Mouse (Mus musculus) liver (tissue): ENCODE measurements at regions not wholly inside any gene's neighbourhood (a gene's known extent, or its start where the extent isn't known, plus 50 kb on each side); places are given as distances from the start of the nearest gene placed in this dataset.

Experiments used
- DNase-seq: peaks from one replicate; pipeline ENCODE4 v3.0.0-alpha.2; 2020; ENCODE audit warnings: mixed read lengths

DNA sequence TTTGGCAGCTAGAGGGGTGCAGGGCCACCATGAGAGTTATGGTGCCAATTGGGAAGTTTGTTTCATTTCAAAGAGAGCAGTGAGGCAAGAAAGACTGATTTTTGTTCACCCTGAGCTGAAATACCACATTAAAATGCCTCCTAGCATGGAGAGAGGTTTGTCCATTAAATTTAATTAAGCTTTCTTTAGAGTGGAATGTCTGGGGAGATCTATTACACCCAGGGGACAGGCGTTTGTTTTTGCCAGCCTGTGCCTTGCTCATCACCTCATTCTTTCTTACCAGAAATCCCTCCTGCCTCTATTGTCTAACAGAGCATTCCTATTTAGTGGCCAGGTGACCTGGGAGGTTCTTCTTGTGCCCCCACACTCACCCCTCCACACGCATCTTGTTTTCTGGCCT lies 55.2 kb upstream of the Rcn1 start:
- DNase-seq = no peak

DNA sequence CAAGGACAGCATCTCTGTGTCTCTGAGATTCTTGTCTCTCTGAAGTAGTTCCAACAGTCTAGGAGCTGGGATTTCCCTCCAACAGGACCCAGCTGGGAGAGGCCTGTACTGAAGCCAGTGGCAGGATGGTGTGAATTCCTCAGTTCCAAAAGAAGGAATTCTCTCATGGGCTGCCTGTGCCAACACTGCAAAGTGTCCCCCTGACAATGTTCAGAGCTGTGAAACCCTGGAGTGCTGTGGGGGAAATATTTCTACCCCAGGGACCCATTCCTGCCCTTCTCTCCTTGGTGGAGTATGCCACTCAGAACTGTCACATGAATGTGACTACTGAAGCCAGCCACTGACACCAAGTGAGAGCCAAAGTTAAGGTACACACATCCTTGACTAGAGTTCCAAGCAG lies 55.7 kb upstream of the Rcn1 start:
- DNase-seq = no peak

DNA sequence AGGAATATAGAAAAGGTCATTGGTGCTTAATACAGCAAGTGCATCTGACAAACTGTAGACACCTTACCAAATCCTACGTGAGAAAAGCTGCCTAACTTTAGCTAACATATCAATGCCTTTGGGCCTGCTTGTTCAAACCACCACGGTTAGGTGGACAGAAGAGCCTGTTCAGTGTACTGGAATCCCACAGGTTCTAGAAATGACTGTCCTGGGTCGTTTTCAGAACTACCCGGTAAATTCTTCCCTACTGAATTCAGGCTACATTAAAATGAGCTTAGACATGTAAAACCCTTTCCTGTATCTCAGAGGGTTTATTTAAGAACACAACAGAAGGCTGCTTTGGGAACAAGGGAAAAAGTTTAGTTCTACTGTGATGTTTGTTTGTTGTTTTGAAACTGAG lies 59.5 kb upstream of the Rcn1 start:
- no peak for DNase-seq

DNA sequence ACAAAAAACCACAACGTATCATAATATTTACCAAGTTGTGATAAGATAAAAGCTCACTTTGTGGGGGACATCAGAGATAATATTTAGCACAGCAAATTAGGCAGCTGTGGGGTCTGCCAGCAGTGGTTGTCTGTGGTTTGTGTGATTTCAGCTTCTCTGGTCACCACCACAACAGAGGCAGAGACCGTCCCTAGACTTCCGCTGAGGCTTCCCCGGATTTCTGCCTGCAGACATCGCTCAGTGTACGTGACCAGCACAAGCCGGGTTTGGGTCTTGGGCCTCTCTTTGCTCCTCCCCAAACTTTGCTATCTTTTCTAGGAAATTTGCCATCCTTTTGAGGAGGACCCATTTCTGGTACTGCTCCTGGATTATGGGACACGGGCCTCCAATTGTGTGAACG lies 60.4 kb upstream of the Rcn1 start:
- DNase-seq = no peak

DNA sequence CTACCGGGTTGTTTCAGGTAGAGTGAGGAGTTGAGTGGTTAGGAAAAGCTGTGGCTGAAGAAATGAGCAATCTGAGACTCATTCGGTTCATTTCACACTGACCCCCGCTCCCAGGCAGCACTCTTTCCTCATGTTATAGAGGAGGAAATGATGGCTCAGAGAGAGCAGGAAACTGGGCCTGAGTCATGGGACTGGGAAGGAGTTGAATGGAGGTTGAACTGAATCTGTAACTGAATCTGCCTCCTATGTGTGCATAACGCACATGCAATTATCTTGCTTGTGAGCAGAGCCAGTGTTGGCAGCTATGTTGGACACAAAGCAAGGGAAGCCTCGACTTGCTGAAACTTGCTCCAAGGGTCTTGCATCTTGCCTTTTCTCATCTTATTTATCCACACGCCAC lies 66.5 kb upstream of the Rcn1 start:
- no peak for DNase-seq

DNA sequence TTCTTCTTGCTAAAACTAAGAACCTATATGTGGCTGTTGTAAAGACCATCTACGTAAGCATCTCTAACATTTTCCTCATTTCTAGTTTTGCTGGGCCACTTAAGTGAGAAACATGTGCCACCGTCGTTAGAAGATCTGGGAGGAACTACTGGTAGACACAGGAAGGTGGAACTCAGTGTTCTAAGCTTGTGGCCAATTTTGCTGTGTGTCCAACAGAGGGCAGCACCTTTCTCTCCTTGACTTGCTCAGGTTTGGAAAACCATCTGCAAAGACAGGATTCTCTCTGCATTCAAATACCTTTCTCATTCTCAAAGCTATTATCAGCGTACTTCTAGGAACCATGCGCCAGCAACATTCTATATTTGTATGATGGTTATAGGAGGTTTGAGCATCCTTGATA lies 69.8 kb upstream of the Rcn1 start:
- peak; percentile 14 for DNase-seq

DNA sequence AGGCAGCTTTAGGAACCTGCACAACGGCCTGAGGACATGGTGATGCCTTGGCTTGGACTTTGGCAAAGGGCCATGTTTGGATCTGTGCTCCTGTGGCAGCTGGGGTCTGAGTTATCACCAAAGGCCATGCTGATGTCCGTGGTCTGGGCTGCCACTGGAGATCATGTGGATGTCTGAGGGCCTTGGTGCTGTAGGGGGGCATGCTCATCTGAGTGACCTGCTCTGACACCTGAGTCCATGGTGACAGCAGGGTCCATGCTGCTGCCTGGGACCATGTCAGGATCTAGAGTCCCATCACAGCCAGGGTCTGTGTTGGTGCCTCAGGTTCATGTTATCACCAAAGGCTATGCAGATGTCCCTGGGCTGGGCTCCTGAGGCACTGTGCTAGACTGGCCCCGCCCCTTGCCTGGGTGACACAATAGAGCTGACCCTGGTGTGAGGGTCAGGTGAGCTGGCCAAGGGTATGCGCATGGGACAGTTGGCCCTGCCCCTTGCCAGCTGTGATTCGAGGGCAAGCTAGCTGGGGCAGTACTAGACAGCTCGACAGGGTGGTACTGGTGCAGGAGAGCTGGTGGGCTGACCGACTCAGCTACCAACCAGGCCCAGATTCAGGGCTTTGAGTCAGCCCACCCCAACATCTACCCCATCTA lies 77.0 kb upstream of the Rcn1 start:
- no peak for DNase-seq

DNA sequence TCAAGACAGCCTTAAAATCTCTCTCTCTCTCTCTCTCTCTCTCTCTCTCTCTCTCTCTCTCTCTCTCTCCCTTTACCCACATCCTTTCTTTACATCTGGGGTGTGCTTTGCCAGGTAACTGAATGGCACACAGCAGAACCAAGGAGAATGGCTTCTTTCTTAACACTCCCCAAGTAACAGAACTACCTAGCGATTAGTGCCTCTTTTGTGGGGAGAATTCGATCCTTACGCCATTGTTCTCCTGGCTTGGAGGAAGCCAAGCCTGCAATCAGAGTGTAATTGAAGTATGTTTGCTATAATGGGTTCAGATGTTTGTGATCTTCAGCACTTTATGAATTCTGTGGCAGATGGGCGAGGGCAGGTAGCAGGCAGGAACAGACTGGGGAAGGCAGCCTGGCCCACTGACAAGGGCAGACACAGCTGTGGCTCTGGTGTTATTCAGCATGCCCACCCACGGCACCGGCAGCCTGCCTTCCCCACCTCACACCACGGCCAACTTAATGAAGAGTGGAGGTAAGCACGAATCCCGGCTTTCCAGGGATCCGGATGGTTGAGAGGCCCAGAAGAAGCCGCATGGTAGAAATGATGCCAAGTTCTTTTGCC lies 83.0 kb upstream of the Rcn1 start:
- DNase-seq = no peak

DNA sequence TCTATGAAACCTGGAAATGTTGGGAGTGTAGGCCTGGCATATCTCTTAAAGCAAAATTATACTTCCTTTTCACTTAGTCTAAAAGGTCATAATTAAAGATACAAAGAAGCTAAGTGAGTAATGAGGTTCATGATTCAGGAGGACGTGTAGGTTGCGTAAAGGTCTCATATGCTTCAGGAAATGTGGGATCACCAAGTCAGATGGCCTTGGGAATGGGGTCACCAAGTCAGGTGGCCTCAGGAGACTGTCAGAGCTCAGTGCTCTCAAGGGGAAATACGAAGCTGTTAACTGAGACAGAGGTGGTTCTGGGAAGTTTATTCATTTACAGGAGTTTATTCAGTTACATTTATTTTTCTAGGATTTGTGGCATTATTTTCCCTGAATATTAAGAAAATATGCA lies 85.4 kb upstream of the Rcn1 start:
- DNase-seq = no peak

DNA sequence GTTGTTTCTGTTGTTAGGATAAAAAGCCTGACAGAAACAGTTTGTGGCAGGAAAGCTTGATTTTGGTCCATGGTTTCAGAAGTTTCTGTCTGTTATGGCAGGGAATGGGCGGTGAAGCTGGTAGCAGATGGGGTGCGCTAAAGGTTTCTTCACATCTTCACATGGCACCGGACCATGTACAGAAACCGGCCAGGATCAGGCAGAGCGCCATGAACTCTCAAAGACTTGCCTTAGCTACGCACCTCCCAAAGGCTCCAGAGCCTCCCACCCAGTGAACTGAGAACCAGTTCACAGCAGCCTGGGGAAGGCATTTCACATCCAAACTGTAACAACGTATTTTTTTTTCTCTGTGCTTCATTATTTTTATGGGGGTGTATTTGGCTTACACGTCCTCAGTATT lies 86.2 kb upstream of the Rcn1 start:
- DNase-seq = no peak

DNA sequence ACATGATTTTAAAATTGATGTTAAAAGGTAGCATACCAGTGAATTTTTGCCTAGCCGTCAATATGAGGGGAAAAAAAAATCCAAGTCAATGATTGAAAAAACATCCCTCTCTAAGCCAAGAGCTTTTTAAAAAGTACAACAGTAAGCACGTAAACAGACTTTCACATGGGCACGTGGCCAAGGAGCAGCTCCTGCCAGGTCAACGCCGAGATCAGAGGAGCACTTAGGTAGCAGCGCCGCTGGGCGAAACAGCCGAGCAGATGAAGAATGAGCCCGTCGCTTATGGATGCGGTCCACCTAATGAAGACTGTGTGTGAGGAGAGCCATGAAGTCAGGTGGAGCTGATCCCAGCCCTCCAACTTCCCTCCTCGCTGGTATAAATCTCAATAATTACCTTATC lies 96.7 kb upstream of the Rcn1 start:
- DNase-seq = no peak

DNA sequence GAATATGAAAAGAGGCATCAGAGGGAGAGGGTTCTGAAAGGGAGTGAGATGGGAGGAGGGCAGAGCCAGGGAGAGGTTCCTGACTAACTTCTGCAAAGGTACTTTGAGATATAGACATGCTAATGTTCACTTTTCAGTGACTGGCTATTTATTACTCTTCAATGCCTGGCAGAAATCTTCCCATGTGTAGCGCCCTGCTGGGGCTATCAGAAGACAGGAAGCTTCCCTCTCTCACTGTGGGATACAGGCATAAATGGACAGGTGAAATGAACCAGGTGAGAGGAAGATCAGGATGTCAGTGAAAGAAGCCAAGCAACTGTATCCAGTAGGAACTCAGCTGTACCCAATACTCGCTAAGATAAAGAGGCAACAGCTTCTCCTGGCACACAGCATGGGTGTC lies 105.1 kb upstream of the Rcn1 start:
- no peak for DNase-seq

DNA sequence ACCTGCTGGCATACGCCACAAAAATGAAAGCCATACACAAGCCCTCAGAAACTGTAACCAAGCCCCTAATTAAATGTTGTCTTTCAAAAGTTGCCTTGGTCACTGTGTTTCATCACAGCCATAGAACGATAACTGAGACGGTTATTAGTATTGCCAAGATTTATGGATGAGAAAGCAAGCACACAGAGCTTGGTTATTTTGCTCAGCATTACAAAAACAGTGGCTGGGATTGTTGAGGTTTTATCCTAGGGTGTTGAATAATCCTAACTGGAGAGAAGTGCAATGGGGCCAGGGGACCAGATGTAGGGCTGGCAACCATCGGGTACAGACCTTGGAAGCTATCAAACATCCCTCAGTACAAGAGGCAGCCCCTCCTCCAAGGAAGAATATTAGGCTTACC lies 106.4 kb upstream of the Rcn1 start:
- no peak for DNase-seq

DNA sequence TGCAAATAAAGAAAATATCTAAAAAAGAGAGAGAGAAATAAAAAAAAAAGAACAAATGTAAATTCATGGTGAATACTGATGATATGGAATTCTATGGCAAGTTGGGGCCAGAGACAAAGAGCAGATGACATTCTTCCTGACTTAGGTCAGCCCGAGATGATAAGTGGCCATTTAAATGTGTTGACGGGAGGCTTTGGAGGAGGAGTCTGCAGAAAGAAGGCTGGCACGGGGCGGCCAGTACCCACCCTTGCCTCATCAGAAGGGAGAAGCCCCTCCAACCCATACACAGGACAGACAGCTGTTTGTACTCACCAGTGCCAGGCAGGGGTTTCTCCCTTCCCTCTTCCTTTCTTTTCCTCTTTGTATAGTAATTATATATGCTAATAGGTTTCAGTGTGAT lies 108.0 kb upstream of the Rcn1 start:
- DNase-seq = no peak

DNA sequence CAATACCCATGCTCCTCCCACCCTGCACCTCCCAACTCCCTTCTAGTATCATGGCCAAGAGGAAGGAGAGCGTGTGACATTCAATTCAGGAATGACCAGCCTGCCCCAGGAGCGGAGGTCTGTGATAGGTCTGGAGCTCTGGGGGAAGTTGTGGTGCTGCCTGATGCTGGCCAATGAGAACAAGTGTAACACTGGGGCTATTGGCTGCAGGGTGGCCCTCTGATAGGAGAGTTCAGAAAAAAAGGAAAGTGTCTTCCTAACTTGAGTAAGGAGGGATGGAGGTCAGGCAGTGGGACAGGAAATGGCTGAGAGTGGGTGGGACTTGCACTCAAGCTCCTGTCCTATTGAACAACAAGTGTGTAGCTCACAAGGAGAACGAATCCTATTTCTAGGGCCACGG lies 111.7 kb upstream of the Rcn1 start:
- DNase-seq = no peak

DNA sequence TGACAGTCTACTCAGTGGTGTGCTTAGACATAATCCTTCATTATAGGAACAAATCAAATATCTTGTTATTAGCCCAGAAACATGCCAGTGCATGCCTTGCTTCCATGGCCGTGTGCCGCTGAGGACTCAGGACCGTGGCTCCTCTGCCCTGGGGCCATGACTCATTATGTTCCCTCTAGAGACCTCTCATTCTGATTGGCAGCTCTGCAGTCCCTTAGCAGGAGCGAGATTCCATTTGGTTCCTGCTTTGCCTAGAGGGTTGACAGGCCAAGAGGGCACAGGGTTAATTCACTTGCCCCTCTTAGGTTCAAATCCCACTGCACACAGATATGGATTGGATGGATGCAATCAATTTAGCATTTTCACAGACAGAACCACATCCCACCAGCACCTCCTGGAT lies 112.6 kb upstream of the Rcn1 start:
- no peak for DNase-seq

DNA sequence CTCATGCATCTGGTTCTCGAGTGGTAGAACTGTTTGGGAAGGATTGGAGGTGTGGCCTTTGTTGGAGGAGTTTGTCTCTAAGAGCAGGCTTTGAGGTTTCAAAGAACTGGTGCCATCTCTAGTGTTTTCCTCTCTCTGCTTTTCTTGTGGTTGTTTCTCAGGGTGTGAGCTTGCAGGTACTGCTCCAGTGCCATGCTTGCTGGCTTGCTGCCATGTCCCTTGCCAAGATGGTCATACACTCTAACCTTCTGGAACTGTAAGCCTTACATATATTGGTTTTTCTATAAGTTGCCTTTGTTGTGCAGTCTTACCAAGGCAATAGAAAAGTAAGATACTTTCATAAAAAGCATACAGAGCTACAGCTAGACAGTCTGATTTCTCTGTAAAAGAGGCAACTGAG lies 115.1 kb upstream of the Rcn1 start:
- DNase-seq = no peak

DNA sequence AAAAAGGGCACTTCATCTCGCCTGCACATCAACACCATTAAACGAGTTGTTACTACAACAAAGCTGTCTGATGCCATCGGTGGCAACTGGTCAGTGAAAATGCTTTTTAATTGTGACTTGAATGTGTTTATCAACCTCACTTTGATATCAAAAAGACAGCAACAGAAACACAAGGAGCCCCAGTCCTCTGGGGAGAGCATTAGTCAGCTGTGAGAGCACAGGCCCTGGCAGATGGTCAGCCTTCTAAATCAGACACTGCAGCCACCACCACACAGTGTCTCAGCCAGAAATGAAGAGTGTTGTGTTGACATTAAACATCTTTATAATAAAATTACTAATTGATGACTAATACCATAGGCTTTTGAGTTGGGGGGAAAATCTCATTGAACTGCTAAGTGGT lies 115.8 kb upstream of the Rcn1 start:
- DNase-seq = no peak

DNA sequence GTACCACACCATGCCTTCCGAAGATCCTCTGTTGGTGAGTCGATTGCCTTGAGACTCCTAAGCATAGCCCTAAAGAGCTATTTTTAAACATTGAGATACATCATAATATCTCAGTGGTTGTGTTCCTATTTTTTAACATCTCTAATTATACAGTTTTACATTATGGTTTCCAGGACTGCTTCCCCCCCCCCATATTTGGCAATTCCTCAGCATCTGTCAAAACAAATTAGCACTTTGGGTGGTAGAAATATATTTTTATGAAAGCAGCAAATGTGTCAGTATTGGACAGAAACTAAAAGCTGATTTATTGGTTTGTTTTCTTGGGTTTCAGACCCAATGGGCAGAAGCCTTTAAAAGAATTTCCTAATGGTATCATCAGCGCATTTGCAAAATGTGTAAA lies 116.2 kb upstream of the Rcn1 start:
- no peak for DNase-seq

DNA sequence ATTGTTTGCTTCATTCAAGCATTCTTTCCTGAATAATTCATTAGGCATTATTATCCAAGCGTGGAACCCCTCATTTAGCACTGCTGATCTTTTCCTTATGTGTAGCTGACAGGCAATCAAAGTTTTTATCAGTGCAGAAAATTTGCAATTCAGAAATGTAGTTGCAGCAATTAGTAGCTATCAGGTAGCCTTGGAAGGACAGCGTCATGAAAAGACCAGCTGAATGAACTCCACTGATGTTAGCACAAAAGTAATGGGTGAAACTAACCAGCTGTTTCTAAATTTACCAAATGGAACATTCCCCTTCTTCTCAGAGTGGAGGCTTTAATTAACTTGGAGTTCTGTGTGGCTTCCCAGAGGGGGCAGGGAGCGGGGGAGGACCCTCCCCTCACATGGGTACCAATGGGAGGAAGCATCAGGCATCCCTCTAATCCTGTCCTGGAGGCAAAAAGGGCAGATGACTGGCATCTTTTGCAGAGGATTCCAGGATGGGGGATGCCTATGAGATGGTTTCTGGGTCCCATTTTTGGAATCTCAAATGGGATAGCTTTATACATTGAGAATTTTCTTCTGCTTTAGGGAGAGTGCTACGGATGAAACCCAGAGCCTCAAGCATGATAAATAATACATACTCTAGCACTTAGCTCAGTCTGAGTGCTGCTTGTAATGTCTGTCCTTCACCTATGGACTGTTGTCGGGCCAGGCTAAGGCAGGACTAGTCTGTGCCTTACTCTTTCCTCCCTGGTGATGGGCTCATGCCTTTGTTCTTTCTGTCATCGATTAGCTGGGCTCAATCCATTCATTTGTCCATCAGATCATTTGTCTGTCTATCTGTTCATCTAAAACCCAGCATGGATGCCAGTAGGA lies 117.4 kb upstream of the Rcn1 start:
- no peak for DNase-seq

DNA sequence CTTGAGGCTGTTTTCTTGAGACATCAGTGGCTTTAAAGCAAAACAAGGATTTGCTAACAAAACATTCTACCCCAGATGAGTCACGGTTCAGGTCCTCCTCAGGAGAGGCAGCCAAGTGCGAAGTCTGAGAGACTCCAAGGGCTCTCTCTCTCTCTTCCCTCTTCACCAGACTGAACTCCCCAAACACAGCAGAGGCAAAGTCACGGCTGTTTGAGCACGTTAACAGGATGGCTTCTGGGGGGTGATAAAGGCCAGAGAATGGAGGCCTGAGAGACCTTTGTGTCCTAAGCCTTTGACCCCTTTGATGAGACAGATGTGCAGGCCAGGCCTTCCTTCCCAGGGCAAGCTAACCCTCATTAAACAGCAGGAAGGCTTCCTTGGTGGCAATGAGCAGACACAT lies 122.7 kb upstream of the Rcn1 start:
- no peak for DNase-seq

DNA sequence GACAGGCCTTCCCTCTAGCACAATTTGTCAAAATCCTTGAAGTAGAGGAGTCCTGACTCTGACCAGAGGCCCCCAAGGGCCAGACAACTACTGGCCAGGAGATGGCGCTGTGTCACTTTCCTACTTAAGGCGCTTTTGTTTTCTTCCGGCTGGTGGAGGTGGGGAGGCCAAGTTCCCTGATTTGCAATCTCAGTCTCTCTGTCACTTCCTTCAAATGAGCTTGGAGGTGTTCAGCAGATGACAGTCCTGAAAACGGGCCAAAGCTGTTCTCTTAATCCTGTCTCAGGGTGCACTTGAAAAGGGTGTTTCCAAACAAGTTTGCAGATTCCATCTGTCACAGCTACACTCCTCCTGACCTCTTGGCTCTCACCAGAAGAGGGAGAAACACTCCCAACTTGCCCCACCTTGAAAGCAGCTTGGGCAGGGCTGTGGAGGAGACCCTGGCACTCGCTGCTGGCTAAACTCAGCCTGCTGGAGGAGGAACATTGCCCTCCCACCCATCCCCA lies 124.2 kb upstream of the Rcn1 start:
- peak; percentile 20 for DNase-seq

DNA sequence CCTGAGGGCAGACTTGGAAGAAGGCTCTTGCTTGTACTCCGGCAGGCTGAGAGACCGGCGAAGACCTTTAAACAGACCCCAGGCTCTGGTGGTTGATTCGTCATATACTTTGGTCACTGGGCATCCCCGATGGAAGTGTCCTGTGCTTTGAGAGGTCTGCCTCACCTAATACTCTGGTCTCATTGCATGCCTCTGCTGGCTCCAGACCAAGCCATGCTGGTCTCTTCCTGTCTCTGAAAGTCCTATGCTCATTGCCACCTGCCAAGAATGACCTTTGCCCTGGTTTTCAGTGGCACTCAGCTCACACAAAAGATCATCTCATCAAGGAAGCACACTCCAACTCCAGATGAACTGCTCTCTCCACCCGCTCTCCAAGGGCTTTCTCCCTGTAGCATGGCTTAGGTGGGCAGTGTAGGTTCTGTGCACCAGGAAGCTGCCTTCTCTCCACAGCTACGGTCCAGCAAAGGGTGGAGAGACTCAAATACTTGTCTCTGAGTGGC lies 126.0 kb upstream of the Rcn1 start:
- no peak for DNase-seq

DNA sequence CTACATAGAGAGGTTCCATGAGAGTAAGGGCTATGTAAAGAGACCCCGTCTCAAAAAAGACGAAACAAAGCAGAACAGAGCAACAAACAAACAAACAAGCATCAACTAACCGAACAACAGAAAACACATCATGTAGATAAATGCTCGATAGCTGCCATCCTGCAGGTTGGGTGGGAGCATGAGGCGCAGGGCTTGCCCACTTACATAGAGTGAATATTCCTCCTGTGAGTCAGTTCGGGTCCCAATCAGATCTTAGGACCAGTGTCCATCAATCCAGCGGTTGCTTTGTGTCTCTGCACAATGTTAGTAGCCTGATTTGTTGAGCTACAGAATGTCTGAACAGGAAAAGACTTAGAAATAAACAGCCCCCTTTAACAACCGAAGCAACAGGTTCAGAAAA lies 129.4 kb upstream of the Rcn1 start:
- no peak for DNase-seq
